In genomic region chr12:31217232-31217631, GRCm38 (mm10) we compare ENCODE assay signal across 33 mouse cellular contexts. TPM values are rescaled to one million over a fixed set of nuclear protein-coding genes. Genes with fewer than 3 reads are reported as not detected.
A peak's percentile ranks its signal among the peaks of the same experiment; 100 is the strongest.
DNase-seq lines count a peak whose midpoint lies in the region; ATAC-seq and TF ChIP-seq lines count a peak whose summit lies in the region.
"Had no signal": no experiment of that assay in that cellular context is flagged by ENCODE, and none has a peak within 500 bp of the region (broad histone marks: within the 10 kb centered on the region; RNA-seq: fewer than 3 reads in every experiment).

No protein-coding gene starts in this region.

- H3K4me2 ChIP-seq in kidney, embryonic 15.5 days, result no peak overlapping the region
- H3K4me2 ChIP-seq: forebrain, embryonic 13.5 days; heart, embryonic 12.5 days; heart, embryonic 15.5 days; hindbrain, embryonic 14.5 days had no signal

- no peaks in the 10 kb centered on the region for H3K9me3 ChIP-seq in kidney, embryonic 15.5 days (replicated peaks)
- H3K9me3 ChIP-seq: forebrain, embryonic 10.5 days; forebrain, embryonic 13.5 days; heart, embryonic 12.5 days; heart, embryonic 15.5 days had no signal

- no peak overlapping the region for H3K9ac ChIP-seq in kidney, embryonic 15.5 days
- H3K9ac ChIP-seq: forebrain, embryonic 13.5 days; heart, embryonic 12.5 days; heart, embryonic 15.5 days; hindbrain, embryonic 14.5 days had no signal

- no peak overlapping the region for H3K4me3 ChIP-seq in kidney, embryonic 15.5 days (replicated peaks)
- H3K4me3 ChIP-seq in kidney, adult 2 months (ENCODE audit: insufficient read depth, low read depth, low read length), result no peak overlapping the region
- H3K4me3 ChIP-seq: forebrain, embryonic 10.5 days; forebrain, embryonic 13.5 days; heart, embryonic 12.5 days; heart, embryonic 15.5 days had no signal

- no peak for TF ChIP-seq CTCF in kidney, adult 2 months (conservative IDR thresholded peaks at IDR 0.05; ENCODE audit: insufficient read depth, insufficient read length, low read depth, low read length)

- H3K27me3 ChIP-seq in kidney, embryonic 15.5 days, result no peaks in the 10 kb centered on the region
- H3K27me3 ChIP-seq in kidney, adult 2 months (replicated peaks; ENCODE audit: control insufficient read depth, insufficient read depth, low read length), result no peaks in the 10 kb centered on the region
- H3K27me3 ChIP-seq: forebrain, embryonic 13.5 days; heart, embryonic 12.5 days; heart, embryonic 15.5 days had no signal

- H3K36me3 ChIP-seq in kidney, embryonic 15.5 days, result no peaks in the 10 kb centered on the region
- no peaks in the 10 kb centered on the region for H3K36me3 ChIP-seq in kidney, adult 2 months (ENCODE audit: control insufficient read depth, insufficient read depth, low read length)
- H3K36me3 ChIP-seq: forebrain, embryonic 10.5 days; heart, embryonic 12.5 days; heart, embryonic 15.5 days had no signal

- 0 out of 2 replicates have a peak overlapping the region, but pooled peaks have one; percentile 30 for H3K27ac ChIP-seq in kidney, embryonic 15.5 days
- H3K27ac ChIP-seq in kidney, adult 2 months (ENCODE audit: insufficient read depth, low read depth, low read length), result no peak overlapping the region
- H3K27ac ChIP-seq: forebrain, embryonic 10.5 days; forebrain, embryonic 13.5 days; heart, embryonic 15.5 days; hindbrain, embryonic 14.5 days; hindbrain, postnatal 0 days had no signal

- 45% methylated on average over 5 of the region's 5 CpGs for WGBS in kidney, embryonic 15.5 days
- WGBS in kidney, adult 2 months, result 38% methylated on average over 5 of the region's 5 CpGs

- no peak; the same call in 1 of the 2 replicates for ATAC-seq in kidney, embryonic 15.5 days (replicated peaks; ENCODE audit: low FRiP score)
- ATAC-seq: forebrain, embryonic 13.5 days; forebrain, embryonic 16.5 days; hindbrain, postnatal 0 days; inflammation-experienced regulatory T-cells, adult 6 months had no signal

- no peak for TF ChIP-seq POLR2A in kidney, adult 2 months (IDR thresholded peaks at IDR 0.05; ENCODE audit: low read depth, low read length)

- H3K4me1 ChIP-seq in kidney, embryonic 15.5 days, result peaks cover 19% of the 10 kb centered on the region; the same call in 1 of the 2 replicates
- H3K4me1 ChIP-seq in kidney, adult 2 months (ENCODE audit: control insufficient read depth, insufficient read depth, low read length), result peaks cover 8% of the 10 kb centered on the region; the same call in 1 of the 2 replicates

- peak; percentile 21 for DNase-seq in adrenal gland, adult 2 months
- DNase-seq in adrenal gland, postnatal 14 days, result no peak
- no peak for DNase-seq in kidney, adult 2 months
- DNase-seq in R1 (ENCODE audit: low read depth, low spot score), result peak; percentile 38
- peak; percentile 39 for DNase-seq in mesoderm, embryonic 11.5 days (ENCODE audit: low read depth, low spot score)
- DNase-seq in natural killer cell, adult 2 months (ENCODE audit: low spot score in 2 of 2), result no peak
- DNase-seq: adrenal gland, postnatal 25 days; cerebellum, adult 11-12 months; cerebellum, adult 8-10 months; cerebellum, postnatal 10 days; cerebellum, postnatal 36 days; embryo, embryonic 11 days; gastrocnemius, postnatal 10 days; heart, adult 18-20 months; heart, postnatal 10 days; heart, postnatal 4 days had no signal

RNA-seq across cellular contexts. Expression of gene Gm6993, which starts 23.3 kb away (rescaled TPM):
- total RNA-seq in adrenal gland, adult 2 months (2021), result not detected
- not detected in 2 replicates for polyA plus RNA-seq in adrenal gland, adult 2 months (2012; rRNA removed)
- total RNA-seq in adrenal gland, postnatal 14 days (2021), result not detected in 2 replicates
- not detected in 2 replicates for polyA plus RNA-seq in kidney, embryonic 15.5 days (2015; fragmentation: Nextera tagmentation; extraction: Ambion mirVana)
- polyA plus RNA-seq in kidney, adult 2 months (2012; rRNA removed), result not detected in 2 replicates
- total RNA-seq: adrenal gland, adult 18-20 months; adrenal gland, postnatal 25 days; ES-E14; gastrocnemius, adult 18-20 months; gastrocnemius, postnatal 10 days; gastrocnemius, postnatal 4 days; heart, adult 18-20 months; heart, postnatal 10 days; heart, postnatal 4 days; hindbrain, postnatal 0 days had no signal
- polyA plus RNA-seq: brain, embryonic 14.5 days; cortical plate, adult 2 months; embryonic facial prominence, embryonic 11.5 days; forebrain, embryonic 10.5 days; forebrain, embryonic 13.5 days; forebrain, embryonic 16.5 days; heart, embryonic 12.5 days; heart, embryonic 15.5 days; hindbrain, embryonic 11.5 days; hindbrain, embryonic 14.5 days; hindbrain, postnatal 0 days; inflammation-experienced regulatory T-cells, adult 6 months had no signal

RNA-seq across cellular contexts. Expression of gene Lamb1, which starts 47.8 kb away (rescaled TPM):
- 100 to 1,000 TPM; 129 to 147 TPM for total RNA-seq in adrenal gland, adult 2 months (2021)
- polyA plus RNA-seq in adrenal gland, adult 2 months (2012; rRNA removed), result 33.2 and 35.8 TPM in 2 replicates
- total RNA-seq in adrenal gland, postnatal 14 days (2021), result 174 and 193 TPM in 2 replicates
- polyA plus RNA-seq in kidney, embryonic 15.5 days (2015; fragmentation: Nextera tagmentation; extraction: Ambion mirVana), result 134 and 144 TPM in 2 replicates
- polyA plus RNA-seq in kidney, adult 2 months (2012; rRNA removed), result 41.0 and 46.5 TPM in 2 replicates
- polyA plus RNA-seq: inflammation-experienced regulatory T-cells, adult 6 months had no signal

Comparison
In these comparisons a context has a peak if more than half of its experiments do, and no peak if none do; other contexts are left out.
1. DNase-seq: peak in adrenal gland, adult 2 months (single experiment), R1 (single experiment) and mesoderm, embryonic 11.5 days (single experiment); none in adrenal gland, postnatal 14 days (single experiment), kidney, adult 2 months (single experiment) and natural killer cell, adult 2 months (0 of 2).